Mouse (Mus musculus) heart, embryonic 13.5 days (tissue): ENCODE data around the gene Dcaf15. TPM values are rescaled to one million over a fixed set of nuclear protein-coding genes. Genes with fewer than 3 reads are reported as not detected.

Source experiments
- ATAC-seq: fragments of 200-750 bp; cut with Nextera tagmentation; 2 replicates; pipeline ENCODE4 v1.8.0; 2017; ENCODE audit warnings: moderate TSS enrichment; ENCODE audit not compliant: insufficient number of reproducible peaks, low FRiP score, low TSS enrichment; ENCODE audit errors: extremely low read depth
- H3K27ac ChIP-seq: fragments of 300-500 bp; sonication (generic); replicated peaks from 2 replicates; pipeline ENCODE4 v1.5.1; 2015; ENCODE audit warnings: moderate library complexity, mild to moderate bottlenecking, inconsistent platforms
- H3K27me3 ChIP-seq: fragments of 300-500 bp; sonication (generic); replicated peaks from 2 replicates; pipeline ENCODE4 v1.6.1; 2015; ENCODE audit warnings: mild to moderate bottlenecking, inconsistent platforms
- H3K36me3 ChIP-seq: fragments of 300-500 bp; sonication (generic); 2 replicates; pipeline ENCODE4 v1.6.1; 2015; ENCODE audit warnings: mild to moderate bottlenecking, inconsistent platforms
- H3K4me1 ChIP-seq: fragments of 300-500 bp; sonication (generic); 2 replicates; pipeline ENCODE4 v1.6.1; 2015; ENCODE audit warnings: inconsistent platforms
- H3K4me2 ChIP-seq: fragments of 300-500 bp; sonication (generic); 2 replicates; pipeline ENCODE4 v1.6.1; 2015; ENCODE audit warnings: inconsistent platforms, mild to moderate bottlenecking, moderate library complexity
- H3K4me3 ChIP-seq: fragments of 300-500 bp; sonication (generic); 2 replicates; pipeline ENCODE4 v1.5.1; 2015; ENCODE audit warnings: moderate library complexity, mild to moderate bottlenecking, inconsistent platforms
- H3K9ac ChIP-seq: fragments of 300-500 bp; sonication (generic); 2 replicates; pipeline ENCODE4 v1.6.1; 2015; ENCODE audit warnings: inconsistent platforms, mild to moderate bottlenecking, moderate library complexity
- H3K9me3 ChIP-seq: fragments of 300-500 bp; sonication (generic); 2 replicates; pipeline ENCODE4 v1.6.1; 2016; ENCODE audit warnings: inconsistent platforms
- WGBS: fragments of 180-500 bp; shearing (Covaris S2); methylation state at CpG from one replicate; pipeline ENCODE4 v1.1.7; 2015; ENCODE audit warnings: mixed read lengths; 5-methylcytosine and 5-hydroxymethylcytosine counted together
- polyA plus RNA-seq: library from polyadenylated mRNA; unstranded; fragments of >200 nt; fragmentation: Nextera tagmentation; extraction: Ambion mirVana; gene quantifications from 2 replicates; pipeline ENCODE4 v1.2.1, GENCODE M21; 2015

Gene Dcaf15
- polyA plus RNA-seq, 1 experiment from 2014 or later = 7.6 TPM

DNA sequence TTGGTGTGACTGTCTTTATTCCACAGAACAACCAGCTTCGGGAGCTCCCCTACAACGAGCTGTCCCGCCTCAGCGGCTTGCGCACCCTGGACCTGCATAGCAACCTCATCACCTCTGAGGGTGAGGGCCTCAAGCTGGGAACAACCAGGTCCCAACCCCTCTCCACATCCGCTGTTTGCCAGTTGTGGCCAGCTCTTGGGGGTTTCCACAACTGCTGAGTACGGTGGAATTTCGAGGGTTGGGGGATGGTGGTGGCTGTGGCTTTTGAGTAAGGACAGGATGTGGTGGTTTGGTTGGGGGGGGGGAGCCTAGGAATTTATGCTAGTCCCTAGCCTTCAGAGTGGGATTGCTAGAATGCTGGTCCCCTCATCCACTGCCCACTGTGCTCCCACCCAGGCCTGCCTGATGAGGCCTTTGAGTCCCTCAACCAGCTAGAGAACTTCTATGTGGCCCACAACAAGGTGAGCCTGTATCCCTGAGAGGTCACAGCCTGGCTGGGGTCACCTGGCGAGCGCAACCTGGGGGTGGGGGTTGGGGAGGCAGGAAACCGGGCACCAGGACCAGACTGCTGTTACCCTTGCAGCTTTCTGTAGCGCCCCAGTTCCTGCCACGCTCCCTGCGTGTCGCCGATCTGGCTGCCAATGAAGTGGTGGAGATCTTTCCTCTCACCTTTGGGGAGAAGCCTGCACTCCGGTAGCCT, 22.8 kb upstream of the Dcaf15 start:
- Histone ChIP-seq H3K27me3 (peaks cover 25% of the 10 kb centered on the region), H3K4me2 (no peak overlapping the region), H3K27ac (no peak overlapping the region), H3K9ac (0 out of 2 replicates have a peak overlapping the region, but pooled peaks have one; percentile 26), H3K36me3 (peaks cover 8% of the 10 kb centered on the region; the same call in 1 of the 2 replicates), H3K9me3 (no peaks in the 10 kb centered on the region), H3K4me3 (no peak overlapping the region), H3K4me1 (no peaks in the 10 kb centered on the region)
- 50% methylated on average over 17 of the region's 17 CpGs for WGBS
- ATAC-seq = no peak

DNA sequence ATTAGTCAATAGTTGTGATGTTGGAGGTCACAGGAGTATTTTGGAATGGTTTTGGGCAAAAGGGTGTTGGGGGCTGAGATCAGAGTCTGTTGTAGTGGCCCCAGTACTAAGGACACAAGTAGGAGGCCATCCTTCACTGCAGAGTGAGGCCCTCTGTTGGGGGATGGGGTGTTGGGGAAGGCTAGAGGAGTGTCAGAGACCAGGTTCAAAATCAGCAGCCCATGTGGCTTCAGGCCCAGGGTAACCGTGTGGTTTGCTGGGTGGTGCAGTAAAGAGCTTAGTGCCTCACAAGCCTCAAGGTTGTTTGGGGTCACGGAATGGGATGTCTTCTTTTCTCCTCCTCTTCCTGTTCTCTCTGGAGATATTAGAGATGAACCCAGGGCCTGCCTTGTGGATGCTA, 22.2 kb upstream of the Dcaf15 start:
- Histone ChIP-seq H3K4me3 (no peak overlapping the region), H3K4me1 (no peaks in the 10 kb centered on the region), H3K36me3 (0 out of 2 replicates have a peak, but pooled peaks cover 3% of the 10 kb centered on the region), H3K27ac (no peak overlapping the region), H3K27me3 (peaks cover 25% of the 10 kb centered on the region), H3K9me3 (no peaks in the 10 kb centered on the region), H3K9ac (no peak overlapping the region), H3K4me2 (no peak overlapping the region)
- 55% methylated on average over 2 of the region's 2 CpGs for WGBS
- ATAC-seq = no peak

- peaks cover 18% of the 10 kb centered on the region for H3K27me3 ChIP-seq
- ATAC-seq = no peak
- no peaks in the 10 kb centered on the region for H3K36me3 ChIP-seq
- H3K4me1 ChIP-seq = no peaks in the 10 kb centered on the region
- 46% methylated on average over 6 of the region's 9 CpGs for WGBS
- H3K9me3 ChIP-seq = no peaks in the 10 kb centered on the region
- H3K9ac ChIP-seq = no peak within 1 kb of the TSS
- H3K4me2 ChIP-seq = no peak within 1 kb of the TSS
- no peak within 1 kb of the TSS for H3K27ac ChIP-seq
- no peak within 1 kb of the TSS for H3K4me3 ChIP-seq
These were observed 21.1 kb upstream of the Dcaf15 start, which contains the start of gene Podnl1 for GRCm38 (mm10) chr8:84125656-84126055. Gene Podnl1, plus strand, starts transcription at chr8:84125989.

GRCm38 (mm10) chr8:84122151-84122550, 17.6 kb upstream of the Dcaf15 start:
- H3K4me3 ChIP-seq = no peak overlapping the region
- H3K27ac ChIP-seq = no peak overlapping the region
- no peaks in the 10 kb centered on the region for H3K36me3 ChIP-seq
- no peak overlapping the region for H3K4me2 ChIP-seq
- no peaks in the 10 kb centered on the region for H3K4me1 ChIP-seq
- no peaks in the 10 kb centered on the region for H3K9me3 ChIP-seq
- WGBS = 81% methylated on average over 3 of the region's 3 CpGs
- peaks cover 3% of the 10 kb centered on the region; the same call in 1 of the 2 replicates for H3K27me3 ChIP-seq
- no peak overlapping the region for H3K9ac ChIP-seq
- no peak for ATAC-seq

DNA sequence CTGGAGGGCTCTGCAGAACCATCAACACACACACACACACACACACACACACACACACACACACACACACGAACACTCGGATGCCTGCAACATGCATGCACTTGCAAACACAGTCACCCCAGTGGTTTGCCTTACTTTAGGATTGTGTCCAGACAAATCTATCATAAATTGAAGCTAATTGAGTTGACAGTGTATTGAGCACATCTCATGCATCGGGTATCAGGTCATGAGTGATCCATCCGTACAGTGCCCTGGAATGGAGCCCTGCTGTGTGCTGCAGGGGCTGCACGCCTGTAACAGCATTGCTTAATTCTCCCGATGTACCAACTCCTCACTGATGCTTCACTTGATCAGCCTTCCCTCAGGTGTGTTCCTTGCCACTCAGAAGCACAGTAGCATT, 11.1 kb upstream of the Dcaf15 start:
- Histone ChIP-seq H3K4me3 (no peak overlapping the region), H3K9me3 (no peaks in the 10 kb centered on the region), H3K4me2 (no peak overlapping the region), H3K27ac (no peak overlapping the region), H3K27me3 (no peaks in the 10 kb centered on the region; the same call in 1 of the 2 replicates), H3K36me3 (no peaks in the 10 kb centered on the region), H3K4me1 (no peaks in the 10 kb centered on the region), H3K9ac (no peak overlapping the region)
- ATAC-seq = no peak
- 83% methylated on average over 6 of the region's 6 CpGs for WGBS

- Histone ChIP-seq H3K4me3 (no peak overlapping the region), H3K36me3 (peaks cover 14% of the 10 kb centered on the region), H3K4me1 (peaks cover 28% of the 10 kb centered on the region), H3K27ac (no peak overlapping the region), H3K4me2 (no peak overlapping the region), H3K9me3 (peaks cover 4% of the 10 kb centered on the region; the same call in 1 of the 2 replicates), H3K27me3 (no peaks in the 10 kb centered on the region), H3K9ac (no peak overlapping the region)
- 91% methylated on average over 4 of the region's 6 CpGs for WGBS
- no peak for ATAC-seq
These were observed 1.9 kb upstream of the Dcaf15 start for GRCm38 (mm10) chr8:84106216-84107040.

GRCm38 (mm10) chr8:84105676-84106075, 1.1 kb upstream of the Dcaf15 start:
- no peak overlapping the region for H3K4me2 ChIP-seq

GRCm38 (mm10) chr8:84104221-84104620, 347 bp downstream of the Dcaf15 start:
- Histone ChIP-seq H3K4me2 (peak overlapping the region; percentile 87), H3K36me3 (peaks cover 36% of the 10 kb centered on the region), H3K27ac (peak overlapping the region; percentile 81), H3K4me1 (peaks cover 28% of the 10 kb centered on the region), H3K4me3 (peak overlapping the region; percentile 63), H3K27me3 (no peaks in the 10 kb centered on the region), H3K9me3 (peaks cover 4% of the 10 kb centered on the region; the same call in 1 of the 2 replicates), H3K9ac (peak overlapping the region; percentile 83)
- WGBS = 1% methylated on average over 24 of the region's 29 CpGs
- peak; percentile 72 for ATAC-seq

More at GRCm38 (mm10) chr8:84105676-84106075, 1.1 kb upstream of the Dcaf15 start:
- Histone ChIP-seq H3K4me3 (no peak overlapping the region), H3K36me3 (peaks cover 21% of the 10 kb centered on the region), H3K4me1 (peaks cover 28% of the 10 kb centered on the region), H3K9ac (no peak overlapping the region), H3K9me3 (peaks cover 4% of the 10 kb centered on the region; the same call in 1 of the 2 replicates), H3K27me3 (no peaks in the 10 kb centered on the region), H3K27ac (no peak overlapping the region)
- ATAC-seq = no peak
- WGBS = 74% methylated on average over 2 of the region's 2 CpGs

- Histone ChIP-seq H3K4me1 (peaks cover 28% of the 10 kb centered on the region), H3K4me2 (peak overlapping the region; percentile 87), H3K27me3 (no peaks in the 10 kb centered on the region), H3K9ac (peak overlapping the region; percentile 83), H3K27ac (peak overlapping the region; percentile 81; the same call in 1 of the 2 replicates), H3K9me3 (peaks cover 4% of the 10 kb centered on the region; the same call in 1 of the 2 replicates), H3K36me3 (peaks cover 42% of the 10 kb centered on the region), H3K4me3 (peak overlapping the region; percentile 63)
- WGBS = 48% methylated on average over 3 of the region's 3 CpGs
- no peak for ATAC-seq
These were observed 967 bp downstream of the Dcaf15 start for GRCm38 (mm10) chr8:84103601-84104000.

- peaks cover 62% of the 10 kb centered on the region for H3K36me3 ChIP-seq
- no peaks in the 10 kb centered on the region for H3K9me3 ChIP-seq
- H3K27me3 ChIP-seq = no peaks in the 10 kb centered on the region
- no peak overlapping the region for H3K4me3 ChIP-seq
- no peak overlapping the region for H3K4me2 ChIP-seq
- ATAC-seq = no peak
- H3K27ac ChIP-seq = no peak overlapping the region
- H3K4me1 ChIP-seq = peaks cover 28% of the 10 kb centered on the region
- WGBS = 89% methylated on average over 25 of the region's 25 CpGs
- H3K9ac ChIP-seq = no peak overlapping the region
These were observed 2.9 kb downstream of the Dcaf15 start for GRCm38 (mm10) chr8:84101476-84102270.

- no peak for ATAC-seq
- 89% methylated on average over 7 of the region's 7 CpGs for WGBS
- Histone ChIP-seq H3K27ac (no peak overlapping the region), H3K36me3 (peaks cover 93% of the 10 kb centered on the region), H3K4me2 (no peak overlapping the region), H3K27me3 (no peaks in the 10 kb centered on the region), H3K4me3 (no peak overlapping the region), H3K9ac (no peak overlapping the region), H3K9me3 (no peaks in the 10 kb centered on the region), H3K4me1 (peaks cover 14% of the 10 kb centered on the region)
These were observed 6.2 kb downstream of the Dcaf15 start for GRCm38 (mm10) chr8:84098376-84098775.
